Mouse (Mus musculus): ENCODE data around the gene Slc29a4. TPM values are rescaled to one million over a fixed set of nuclear protein-coding genes. Genes with fewer than 3 reads are reported as not detected.

Gene Slc29a4
- polyA plus RNA-seq, 1 experiment from 2014 or later, result 77.9 TPM

DNA sequence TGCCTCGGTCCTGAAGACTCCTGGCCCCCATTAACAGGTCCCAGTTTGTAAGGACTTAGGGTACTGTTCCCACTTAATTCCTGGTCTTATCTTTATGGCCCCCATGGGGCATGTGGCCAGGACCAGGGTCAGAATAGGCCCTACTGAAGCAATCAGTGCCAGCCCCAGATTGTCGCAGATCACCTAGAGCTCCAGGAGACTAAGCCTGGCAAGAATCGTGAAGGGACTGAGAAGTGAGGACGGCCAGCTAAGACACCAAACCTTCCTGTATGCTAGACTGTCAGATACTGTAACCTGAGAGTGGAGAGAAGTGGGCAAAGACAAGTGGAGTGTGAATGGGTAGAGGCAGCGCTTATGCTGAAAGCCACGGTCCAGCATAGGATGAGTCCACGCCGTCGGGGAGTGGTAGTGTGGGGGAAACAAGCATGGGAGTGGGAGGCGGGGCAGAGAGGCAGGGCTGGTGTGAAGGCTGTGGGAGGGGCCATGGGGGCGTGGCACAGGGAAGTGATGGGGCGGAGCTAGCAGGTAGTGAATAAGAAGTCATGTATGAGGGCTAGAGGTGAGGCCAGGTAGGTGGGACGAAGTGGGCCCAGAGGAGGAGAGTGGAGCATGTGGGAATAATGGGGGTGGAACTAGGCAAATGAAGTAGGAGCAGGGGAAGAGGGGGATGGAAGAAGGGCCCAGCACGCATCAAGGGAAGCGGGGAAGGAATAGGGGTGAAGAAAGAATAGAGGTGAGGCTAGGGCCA, 8.7 kb downstream of the Slc29a4 start:
- Histone ChIP-seq H3K4me1 (replicated peaks) (peaks cover 32% of the 10 kb centered on the region), H3K27ac (no peak overlapping the region), H3K9me3 (no peaks in the 10 kb centered on the region), H3K9ac (no peak overlapping the region), H3K4me3 (peak overlapping the region; percentile 79), H3K27me3 (peaks cover 19% of the 10 kb centered on the region), H3K4me2 (peak overlapping the region; percentile 87), H3K36me3 (peaks cover 16% of the 10 kb centered on the region)
- ATAC-seq (ENCODE audit: low FRiP score), result no peak; the same call in 1 of the 2 replicates
- 15% methylated on average over 15 of the region's 15 CpGs for WGBS

DNA sequence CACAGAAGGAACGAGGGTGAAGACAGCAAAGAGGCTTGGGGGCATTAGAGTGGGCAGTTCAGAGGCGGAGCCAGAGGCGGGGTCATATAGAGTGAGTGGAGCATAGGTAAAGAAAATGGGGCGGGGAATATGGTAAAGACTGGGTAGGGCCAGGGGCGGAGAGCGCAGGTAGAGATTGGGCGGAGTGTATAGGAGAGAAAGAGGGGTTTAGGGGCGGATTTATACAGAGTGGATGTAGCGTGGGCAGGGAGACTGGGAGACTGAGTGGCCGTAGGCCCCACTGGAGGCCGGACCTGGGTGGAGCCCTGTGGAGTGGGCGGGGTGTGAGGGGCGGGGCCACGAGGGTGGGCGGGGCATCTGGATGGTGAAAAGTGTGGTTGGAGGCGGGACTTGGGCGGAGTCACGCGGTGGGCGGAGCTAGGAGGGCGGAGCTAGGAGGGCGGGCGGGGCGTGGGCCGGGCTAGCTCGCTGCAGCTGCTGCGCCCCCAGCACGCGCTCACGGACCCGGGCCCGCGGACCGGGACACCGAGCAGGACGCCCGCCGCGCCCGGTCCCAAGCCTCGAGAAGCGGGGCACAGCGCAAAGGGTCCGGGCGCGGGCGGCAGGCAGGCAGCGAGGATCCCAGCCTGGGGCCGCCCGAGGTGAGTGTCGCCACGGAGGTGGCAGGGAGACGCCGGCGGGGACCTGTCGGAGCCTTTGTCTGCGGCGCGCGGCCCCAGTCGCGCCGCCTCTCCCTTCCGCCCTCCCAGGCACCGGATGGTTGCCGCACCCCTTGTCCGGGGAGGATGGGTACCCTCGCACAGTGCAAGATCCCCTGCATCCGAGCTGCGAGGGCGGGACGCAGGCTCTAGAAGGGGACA, 9.6 kb downstream of the Slc29a4 start:
- H3K9ac ChIP-seq, result peak overlapping the region; percentile 96
- no peaks in the 10 kb centered on the region for H3K9me3 ChIP-seq
- under 1% methylated on average over 57 of the region's 72 CpGs for WGBS
- H3K27ac ChIP-seq, result peak overlapping the region; percentile 62
- H3K36me3 ChIP-seq, result peaks cover 19% of the 10 kb centered on the region
- H3K4me1 ChIP-seq (replicated peaks), result peaks cover 32% of the 10 kb centered on the region
- peak overlapping the region; percentile 79 for H3K4me3 ChIP-seq
- ATAC-seq (ENCODE audit: low FRiP score), result peak; percentile 91
- peak overlapping the region; percentile 87 for H3K4me2 ChIP-seq
- peaks cover 19% of the 10 kb centered on the region for H3K27me3 ChIP-seq

DNA sequence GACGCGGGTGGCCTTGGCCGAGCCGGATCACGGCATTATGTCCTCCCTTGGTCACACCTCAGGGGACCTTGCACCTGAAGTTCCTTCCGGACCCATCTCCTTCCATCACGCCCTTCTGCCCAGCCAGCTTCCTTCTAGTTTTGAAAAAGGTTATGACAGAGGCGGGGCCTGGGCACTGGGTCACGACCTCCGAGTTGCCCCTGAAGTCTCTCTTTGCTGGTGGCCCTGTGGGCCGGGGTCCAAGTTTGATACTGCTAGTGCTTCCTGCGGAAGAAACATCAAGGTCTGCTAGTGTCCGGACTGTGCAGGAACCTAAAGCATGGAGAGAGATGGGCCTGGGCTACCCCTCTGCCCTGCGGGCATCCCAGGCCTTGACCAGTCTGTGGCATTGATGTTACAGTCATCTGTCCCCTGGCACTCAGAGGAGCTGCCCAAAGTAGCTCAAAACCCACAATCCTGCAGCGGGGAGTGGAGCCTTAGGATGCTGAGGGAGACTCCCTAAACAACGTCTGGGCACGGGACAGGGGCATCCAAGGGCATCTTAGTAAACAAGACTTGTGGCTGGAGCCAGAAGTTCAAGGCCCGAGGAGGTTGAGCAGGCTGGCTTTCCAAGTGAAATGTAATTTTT, 10.3 kb downstream of the Slc29a4 start:
- Histone ChIP-seq H3K9me3 (no peaks in the 10 kb centered on the region), H3K27ac (peak overlapping the region; percentile 62), H3K27me3 (peaks cover 19% of the 10 kb centered on the region), H3K4me1 (replicated peaks) (peaks cover 32% of the 10 kb centered on the region), H3K4me3 (peak overlapping the region; percentile 79), H3K36me3 (peaks cover 23% of the 10 kb centered on the region), H3K4me2 (peak overlapping the region; percentile 87), H3K9ac (peak overlapping the region; percentile 96)
- 20% methylated on average over 18 of the region's 18 CpGs for WGBS
- no peak for ATAC-seq (ENCODE audit: low FRiP score)

DNA sequence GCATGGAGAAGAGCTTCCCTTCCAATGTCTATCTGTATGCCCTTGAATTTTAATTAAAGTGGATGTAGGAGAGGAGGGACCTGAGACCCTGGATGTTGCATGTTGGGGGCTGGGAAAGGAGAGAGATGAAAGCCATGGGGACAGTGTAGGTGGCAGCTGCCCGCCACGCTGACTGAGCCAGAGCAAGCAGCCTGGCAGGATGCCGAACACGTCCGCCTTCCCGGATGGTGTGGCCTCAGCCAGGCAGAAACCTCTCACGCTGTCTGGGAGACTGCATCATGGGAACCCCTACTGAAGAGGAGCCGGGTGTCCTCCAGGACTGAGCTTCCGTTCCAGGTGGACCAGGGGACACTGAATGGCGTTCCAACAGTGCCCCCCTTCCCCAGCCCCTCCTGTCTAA, 11.3 kb downstream of the Slc29a4 start:
- no peaks in the 10 kb centered on the region for H3K9me3 ChIP-seq
- peak overlapping the region; percentile 96 for H3K9ac ChIP-seq
- peak overlapping the region; percentile 79 for H3K4me3 ChIP-seq
- peaks cover 15% of the 10 kb centered on the region for H3K27me3 ChIP-seq
- H3K27ac ChIP-seq, result peak overlapping the region; percentile 6
- H3K4me1 ChIP-seq (replicated peaks), result peaks cover 32% of the 10 kb centered on the region
- peak overlapping the region; percentile 87 for H3K4me2 ChIP-seq
- peaks cover 32% of the 10 kb centered on the region for H3K36me3 ChIP-seq
- 47% methylated on average over 10 of the region's 10 CpGs for WGBS
- ATAC-seq (ENCODE audit: low FRiP score), result no peak

DNA sequence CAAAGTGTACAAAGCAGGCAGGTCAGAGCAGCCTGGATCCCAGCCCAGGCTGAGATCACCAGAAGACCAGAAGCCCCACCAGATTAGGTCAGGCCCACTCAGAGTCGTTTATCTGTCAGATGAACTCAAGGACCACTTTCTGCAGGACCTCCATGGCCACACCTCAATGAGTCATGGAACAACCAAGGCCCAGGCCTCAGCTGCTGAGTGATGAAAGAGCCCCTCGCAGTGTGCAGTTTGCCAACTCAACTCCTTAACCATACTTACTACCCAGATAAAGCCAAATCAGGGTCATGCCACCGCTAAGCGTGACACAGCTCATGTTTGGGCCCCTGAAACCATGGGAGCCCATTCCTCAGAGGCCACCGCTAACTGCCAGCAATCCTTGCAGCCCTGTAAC, 15.4 kb downstream of the Slc29a4 start:
- Histone ChIP-seq H3K27me3 (no peaks in the 10 kb centered on the region), H3K27ac (no peak overlapping the region), H3K4me1 (replicated peaks) (peaks cover 20% of the 10 kb centered on the region), H3K4me3 (no peak overlapping the region), H3K9ac (no peak overlapping the region), H3K36me3 (peaks cover 72% of the 10 kb centered on the region), H3K4me2 (no peak overlapping the region), H3K9me3 (0 out of 2 replicates have a peak, but pooled peaks cover 2% of the 10 kb centered on the region)
- no peak for ATAC-seq (ENCODE audit: low FRiP score)
- 91% methylated on average over 5 of the region's 5 CpGs for WGBS

DNA sequence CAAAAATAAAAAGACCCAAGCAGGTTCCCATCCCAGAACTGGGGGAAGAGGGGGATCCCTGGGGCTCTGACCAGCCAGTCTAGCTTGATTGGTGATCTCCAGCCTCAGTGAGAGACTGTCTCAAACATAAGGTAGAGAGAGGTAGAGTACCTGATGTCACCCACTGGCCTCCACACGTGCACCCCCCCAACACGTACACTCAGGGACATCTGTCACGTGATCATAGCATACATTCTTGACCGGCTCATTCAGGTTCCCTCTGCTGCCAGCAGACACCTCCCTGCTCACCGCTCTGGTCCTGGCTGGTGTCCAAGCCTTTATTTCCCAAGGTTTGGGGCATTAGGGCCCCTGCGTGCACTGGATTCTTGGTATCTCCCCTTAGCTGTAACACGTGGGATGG, 17.1 kb downstream of the Slc29a4 start:
- ATAC-seq (ENCODE audit: low FRiP score), result no peak
- 0 out of 2 replicates have a peak, but pooled peaks cover 2% of the 10 kb centered on the region for H3K9me3 ChIP-seq
- no peak overlapping the region for H3K9ac ChIP-seq
- no peak overlapping the region for H3K4me2 ChIP-seq
- H3K27ac ChIP-seq, result no peak overlapping the region
- 92% methylated on average over 7 of the region's 7 CpGs for WGBS
- peaks cover 82% of the 10 kb centered on the region for H3K36me3 ChIP-seq
- no peaks in the 10 kb centered on the region for H3K27me3 ChIP-seq
- peaks cover 3% of the 10 kb centered on the region for H3K4me1 ChIP-seq (replicated peaks)
- no peak overlapping the region for H3K4me3 ChIP-seq

DNA sequence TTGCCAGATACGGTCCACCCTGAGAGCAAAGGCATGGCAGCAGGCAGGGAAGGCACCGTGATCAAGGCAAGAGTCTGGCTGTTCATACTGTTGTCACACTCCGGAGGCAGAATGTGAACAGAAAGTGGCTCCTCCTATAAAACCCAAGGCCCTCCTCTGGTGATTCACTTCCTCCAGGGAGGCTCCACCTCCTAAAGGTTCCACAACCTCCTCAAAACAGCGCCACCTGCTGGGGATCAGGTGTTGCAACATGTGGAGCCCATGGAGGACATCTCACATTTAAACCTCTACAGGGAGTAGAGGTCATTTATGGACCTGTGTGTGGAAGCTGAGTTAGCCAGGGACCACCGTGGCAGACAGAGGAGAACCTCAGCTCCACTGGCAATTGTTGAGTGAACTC, 20.1 kb downstream of the Slc29a4 start:
- Histone ChIP-seq H3K4me2 (no peak overlapping the region), H3K4me1 (replicated peaks) (no peaks in the 10 kb centered on the region), H3K9ac (no peak overlapping the region), H3K4me3 (no peak overlapping the region), H3K27ac (no peak overlapping the region), H3K9me3 (0 out of 2 replicates have a peak, but pooled peaks cover 2% of the 10 kb centered on the region), H3K36me3 (peaks cover 88% of the 10 kb centered on the region), H3K27me3 (no peaks in the 10 kb centered on the region)
- WGBS, result 84% methylated on average over 5 of the region's 5 CpGs
- no peak for ATAC-seq (ENCODE audit: low FRiP score)

DNA sequence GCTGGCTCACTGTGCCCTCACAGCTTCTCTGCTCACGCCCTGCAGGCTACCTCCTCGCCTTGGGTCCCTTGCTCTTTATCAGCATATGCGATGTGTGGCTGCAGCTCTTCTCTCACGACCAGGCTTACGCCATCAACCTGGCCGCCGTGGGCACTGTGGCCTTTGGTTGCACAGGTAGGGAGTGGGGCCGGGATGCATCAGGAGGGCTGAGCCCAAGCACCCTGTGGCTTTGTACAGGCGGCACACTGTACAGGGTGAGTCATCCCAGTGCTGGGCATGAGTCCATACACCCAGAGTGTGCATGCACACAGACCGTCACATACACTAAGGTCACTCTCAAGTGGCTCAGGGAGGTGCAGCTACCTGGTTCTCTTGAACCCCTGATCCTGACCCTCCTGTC, 21.7 kb downstream of the Slc29a4 start:
- 92% methylated on average over 10 of the region's 10 CpGs for WGBS
- H3K4me1 ChIP-seq (replicated peaks), result no peaks in the 10 kb centered on the region
- H3K9me3 ChIP-seq, result 0 out of 2 replicates have a peak, but pooled peaks cover 2% of the 10 kb centered on the region
- H3K27me3 ChIP-seq, result no peaks in the 10 kb centered on the region
- no peak overlapping the region for H3K27ac ChIP-seq
- H3K4me3 ChIP-seq, result no peak overlapping the region
- peaks cover 85% of the 10 kb centered on the region for H3K36me3 ChIP-seq
- ATAC-seq (ENCODE audit: low FRiP score), result no peak
- no peak overlapping the region for H3K9ac ChIP-seq
- no peak overlapping the region for H3K4me2 ChIP-seq

DNA sequence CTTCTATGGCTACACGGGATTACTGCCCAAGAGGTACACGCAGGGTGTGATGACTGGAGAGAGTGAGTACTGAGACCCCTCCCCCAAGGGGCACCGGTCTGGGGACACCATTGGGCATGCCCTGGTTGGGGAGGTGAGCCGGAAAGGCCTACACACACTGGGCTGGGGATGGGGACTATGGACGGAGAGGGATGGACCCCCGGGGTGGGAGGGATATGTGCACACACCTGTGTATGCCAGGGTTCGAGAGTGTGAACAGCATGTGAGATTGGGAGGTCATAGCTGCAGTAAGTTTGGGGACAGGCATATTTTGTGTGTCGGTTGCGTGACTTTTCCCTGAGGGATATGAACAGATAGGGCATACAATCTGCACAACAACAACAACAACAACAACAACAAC, 22.7 kb downstream of the Slc29a4 start:
- Histone ChIP-seq H3K9ac (no peak overlapping the region), H3K27me3 (no peaks in the 10 kb centered on the region), H3K4me1 (replicated peaks) (no peaks in the 10 kb centered on the region), H3K4me2 (no peak overlapping the region), H3K36me3 (peaks cover 83% of the 10 kb centered on the region), H3K9me3 (0 out of 2 replicates have a peak, but pooled peaks cover 2% of the 10 kb centered on the region), H3K27ac (no peak overlapping the region), H3K4me3 (no peak overlapping the region)
- WGBS, result 89% methylated on average over 9 of the region's 9 CpGs
- no peak for ATAC-seq (ENCODE audit: low FRiP score)

DNA sequence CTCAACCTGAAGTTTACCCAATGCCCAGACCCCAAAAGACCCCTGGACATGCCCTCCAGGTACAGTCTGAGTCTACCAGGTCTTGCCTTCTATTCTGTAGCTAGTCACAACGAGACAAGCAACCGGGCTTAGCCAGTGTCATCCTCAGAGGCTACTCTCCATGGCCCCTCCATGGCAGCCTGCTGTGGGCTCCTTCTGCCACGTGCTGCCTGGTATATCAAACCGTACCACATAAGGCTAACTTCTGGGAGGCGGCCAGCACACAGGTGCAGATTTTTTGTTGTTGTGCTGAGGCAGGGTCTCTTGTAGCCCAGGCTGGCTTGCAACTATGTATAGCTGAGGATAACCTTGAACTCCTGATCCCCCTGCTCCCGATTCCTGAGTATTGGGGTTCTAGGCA, 23.7 kb downstream of the Slc29a4 start:
- Histone ChIP-seq H3K4me3 (no peak overlapping the region), H3K4me1 (replicated peaks) (no peaks in the 10 kb centered on the region), H3K27me3 (no peaks in the 10 kb centered on the region), H3K9ac (no peak overlapping the region), H3K27ac (no peak overlapping the region), H3K4me2 (no peak overlapping the region), H3K9me3 (0 out of 2 replicates have a peak, but pooled peaks cover 2% of the 10 kb centered on the region), H3K36me3 (peaks cover 80% of the 10 kb centered on the region)
- WGBS, result 83% methylated on average over 6 of the region's 6 CpGs
- no peak for ATAC-seq (ENCODE audit: low FRiP score)

DNA sequence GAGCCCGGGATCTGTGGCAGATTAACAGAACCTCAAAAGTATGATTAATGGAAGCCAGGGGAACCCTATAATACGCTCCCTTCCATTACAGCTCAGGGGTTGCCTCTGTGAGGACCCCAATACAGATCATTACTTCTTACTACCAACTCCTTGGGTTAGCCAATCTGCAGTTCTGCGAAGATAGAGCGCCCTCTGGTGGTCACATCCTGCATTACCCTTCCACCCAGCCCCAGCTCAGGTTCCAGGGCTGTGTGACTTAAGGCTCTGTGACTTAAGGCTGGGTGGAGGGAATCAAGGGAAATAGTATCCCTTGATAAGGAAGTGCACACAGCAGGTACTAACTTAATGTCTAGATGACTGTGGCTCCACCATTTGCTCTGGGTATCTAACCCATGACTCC, 25.7 kb downstream of the Slc29a4 start:
- Histone ChIP-seq H3K4me2 (no peak overlapping the region), H3K9me3 (no peaks in the 10 kb centered on the region), H3K36me3 (peaks cover 76% of the 10 kb centered on the region), H3K27ac (no peak overlapping the region), H3K4me3 (no peak overlapping the region), H3K27me3 (no peaks in the 10 kb centered on the region), H3K9ac (no peak overlapping the region), H3K4me1 (replicated peaks) (0 out of 2 replicates have a peak, but pooled peaks cover under 1% of the 10 kb centered on the region)
- WGBS, result 23% methylated on average over 4 of the region's 4 CpGs
- ATAC-seq (ENCODE audit: low FRiP score), result peak; percentile 64

DNA sequence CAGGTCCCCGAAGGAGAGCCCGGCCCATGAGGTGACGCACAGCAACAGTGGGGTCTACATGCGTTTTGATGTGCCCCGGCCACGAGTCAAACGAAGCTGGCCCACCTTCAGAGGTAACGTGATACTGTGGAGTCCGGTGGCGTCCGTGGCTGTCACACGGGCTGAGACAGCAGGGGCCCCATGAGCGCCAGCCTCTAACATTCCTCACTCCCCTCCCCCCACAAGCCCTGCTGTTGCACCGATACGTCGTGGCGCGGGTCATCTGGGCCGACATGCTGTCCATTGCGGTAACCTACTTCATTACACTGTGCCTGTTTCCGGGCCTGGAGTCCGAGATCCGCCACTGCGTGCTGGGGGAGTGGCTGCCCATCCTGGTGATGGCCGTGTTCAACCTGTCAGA, 26.2 kb downstream of the Slc29a4 start:
- WGBS, result 73% methylated on average over 25 of the region's 25 CpGs
- Histone ChIP-seq H3K4me2 (no peak overlapping the region), H3K4me1 (replicated peaks) (0 out of 2 replicates have a peak, but pooled peaks cover 4% of the 10 kb centered on the region), H3K9me3 (no peaks in the 10 kb centered on the region), H3K27me3 (no peaks in the 10 kb centered on the region), H3K36me3 (peaks cover 75% of the 10 kb centered on the region), H3K9ac (no peak overlapping the region), H3K4me3 (no peak overlapping the region), H3K27ac (no peak overlapping the region)
- no peak for ATAC-seq (ENCODE audit: low FRiP score)

Measured in hindbrain, embryonic 13.5 days (tissue).